Mouse (Mus musculus) ES-CJ7 (cell line): Measurements from ENCODE around the gene Defb22.

Source experiments
- DNase-seq: peaks from one replicate; pipeline ENCODE4 v3.0.0; 2011; ENCODE audit warnings: low read depth, low spot score

Defb22 gene

GRCm38 (mm10) chr2:152490038-152490437 lies at the start of gene Defb22:
Gene Defb22, minus strand, starts transcription at chr2:152490138.
- no peak for DNase-seq

GRCm38 (mm10) chr2:152517981-152518380 lies 28.0 kb upstream of the Defb22 start, which contains the start of gene Defb28:
Gene Defb28, plus strand, starts transcription at chr2:152518255.
- no peak for DNase-seq

- no peak for DNase-seq
Observed at GRCm38 (mm10) chr2:152516084-152516483, 26.1 kb upstream of the Defb22 start.

- no peak for DNase-seq
Observed at GRCm38 (mm10) chr2:152511592-152511991, 21.7 kb upstream of the Defb22 start, which contains the start of gene Defb26. Gene Defb26, minus strand, starts transcription at chr2:152511692.

- no peak for DNase-seq
Observed at GRCm38 (mm10) chr2:152503950-152504349, 14.0 kb upstream of the Defb22 start.

GRCm38 (mm10) chr2:152500863-152501229 lies 10.9 kb upstream of the Defb22 start:
- peak; percentile 56 for DNase-seq

GRCm38 (mm10) chr2:152500204-152500862 lies 10.4 kb upstream of the Defb22 start:
- DNase-seq: no peak

- DNase-seq: no peak
Observed at GRCm38 (mm10) chr2:152498020-152498419, 8.1 kb upstream of the Defb22 start.

GRCm38 (mm10) chr2:152493151-152493550 lies 3.2 kb upstream of the Defb22 start:
- DNase-seq: peak; percentile 48

GRCm38 (mm10) chr2:152487024-152487423 lies 2.9 kb downstream of the Defb22 start:
- peak; percentile 65 for DNase-seq

GRCm38 (mm10) chr2:152481726-152482125 lies 8.2 kb downstream of the Defb22 start:
- DNase-seq: no peak

GRCm38 (mm10) chr2:152480881-152481280 lies 9.1 kb downstream of the Defb22 start:
- no peak for DNase-seq

GRCm38 (mm10) chr2:152476763-152477162 lies 13.2 kb downstream of the Defb22 start, which contains the start of gene Defb20:
Gene Defb20, plus strand, starts transcription at chr2:152477063.
- DNase-seq: no peak

GRCm38 (mm10) chr2:152472434-152472833 lies 17.5 kb downstream of the Defb22 start:
- no peak for DNase-seq

- peak; percentile 50 for DNase-seq
Observed at GRCm38 (mm10) chr2:152470973-152471372, 19.0 kb downstream of the Defb22 start.

GRCm38 (mm10) chr2:152464570-152465150 lies 25.3 kb downstream of the Defb22 start, which contains the start of gene Defb23:
Gene Defb23, minus strand, starts transcription at chr2:152464620.
- peak; percentile 25 for DNase-seq

- DNase-seq: no peak
Observed at GRCm38 (mm10) chr2:152459241-152459640, 30.7 kb downstream of the Defb22 start.

GRCm38 (mm10) chr2:152452101-152452781 lies 37.7 kb downstream of the Defb22 start:
- no peak for DNase-seq

- peak; percentile 54 for DNase-seq
Observed at GRCm38 (mm10) chr2:152450241-152450640, 39.7 kb downstream of the Defb22 start.

- no peak for DNase-seq
Observed at GRCm38 (mm10) chr2:152447461-152447860, 42.5 kb downstream of the Defb22 start.

GRCm38 (mm10) chr2:152446642-152447041 lies 43.3 kb downstream of the Defb22 start:
- no peak for DNase-seq

- DNase-seq: no peak
Observed at GRCm38 (mm10) chr2:152443281-152443680, 46.7 kb downstream of the Defb22 start.

- no peak for DNase-seq
Observed at GRCm38 (mm10) chr2:152442322-152442721, 47.6 kb downstream of the Defb22 start.
